Mouse (Mus musculus): ENCODE data around the gene Gm21118.
"Not testable (repeated sequence)": the region's sequence is repeated elsewhere in the genome, so short reads cannot be mapped to it uniquely, and the experiment has no call there.

The Gm21118 gene

DNA sequence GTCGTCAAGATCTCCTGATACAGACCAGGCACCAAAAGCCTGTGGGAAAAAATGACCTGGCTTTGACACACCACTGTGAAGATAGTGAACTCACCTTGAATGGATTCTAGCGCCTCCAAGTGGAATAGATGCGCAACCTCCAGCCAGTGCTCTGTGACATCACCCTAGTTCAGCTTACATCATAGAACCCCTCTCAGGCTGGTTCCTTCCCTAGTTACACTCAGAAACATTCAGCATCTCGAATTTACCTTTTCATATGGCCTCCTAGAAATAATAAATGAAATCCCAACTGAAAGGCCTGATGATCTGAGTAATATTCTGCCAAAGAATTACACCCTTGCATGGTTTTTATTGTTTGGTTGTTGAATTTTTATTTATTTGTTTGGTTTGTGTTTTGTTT is at the start of gene Gm21118:
Gene Gm21118, minus strand, starts transcription at position 101 of the 400 bp plus-strand sequence.
- not testable (repeated sequence) for DNase-seq (ENCODE audit: low spot score)

DNA sequence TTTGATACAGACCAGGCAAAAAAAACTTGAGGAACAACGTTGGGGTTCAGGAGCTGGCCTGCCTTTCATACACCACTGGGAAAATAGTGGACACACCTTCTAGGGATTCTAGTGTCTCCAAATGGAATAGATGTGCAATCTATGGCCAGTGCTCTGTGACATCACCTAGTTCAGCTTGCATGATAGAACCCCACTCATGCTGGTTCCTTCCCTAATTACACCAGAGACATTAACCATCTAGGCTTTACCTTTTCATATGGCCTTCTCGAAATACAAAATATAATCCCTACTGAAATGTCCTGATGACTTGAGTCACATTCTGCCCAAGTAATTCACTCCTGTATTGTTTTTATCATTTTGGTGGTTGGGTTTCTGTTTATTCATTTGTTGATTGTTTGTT is 29.7 kb upstream of the Gm21118 start, which contains the start of the genes Gm29423 and Gm29644:
Gene Gm29423, minus strand, starts transcription at position 101 of the 400 bp plus-strand sequence.
Gene Gm29644, minus strand, starts transcription at position 157 of the 400 bp plus-strand sequence.
- not testable (repeated sequence) for DNase-seq (ENCODE audit: low spot score)

Data from embryo, embryonic 10 days (tissue).